Mouse (Mus musculus): ENCODE data around the gene Pcyt2.

DNA sequence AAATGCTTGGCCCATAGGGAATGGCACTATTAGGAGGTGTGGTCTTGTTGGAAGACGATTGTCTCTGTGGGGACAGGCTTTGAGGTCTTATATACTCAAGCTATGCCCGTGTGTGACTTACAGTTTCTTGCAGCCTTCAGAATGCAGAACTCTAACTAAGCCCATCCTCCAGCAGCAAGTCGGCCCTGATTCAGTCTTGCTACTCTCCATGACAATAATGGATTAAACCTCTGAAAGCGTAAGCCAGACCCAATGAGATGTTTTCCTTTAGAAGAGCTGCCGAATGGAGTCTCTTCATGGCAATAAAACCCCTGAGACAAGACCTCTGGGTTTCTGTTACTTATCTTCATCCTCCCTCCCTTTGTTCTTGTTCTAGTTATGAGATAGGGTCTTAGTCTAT lies 17.1 kb upstream of the Pcyt2 start:
- no peak for TF ChIP-seq CTCF (IDR thresholded peaks at IDR 0.05; ENCODE audit: low read depth)
- no peak for TF ChIP-seq EP300 (IDR thresholded peaks at IDR 0.05; ENCODE audit: low read depth)
